Mouse (Mus musculus): ENCODE measurements around the gene Rac1. TPM values are rescaled to one million over a fixed set of nuclear protein-coding genes. Genes with fewer than 3 reads are reported as not detected.

Rac1 gene
- polyA plus RNA-seq, 1 experiment from 2014 or later = 355 TPM

Other genes with a start within 250 kb of the Rac1 start
- gene Zfp853, start 234.4 kb downstream of the Rac1 start, polyA plus RNA-seq (2015; fragmentation: Nextera tagmentation; extraction: Ambion mirVana) = 0.05 TPM in 1 of 2 replicates, not detected in the other
- gene E130309D02Rik, start 212.7 kb downstream of the Rac1 start, polyA plus RNA-seq (2015; fragmentation: Nextera tagmentation; extraction: Ambion mirVana) = 22.6 and 22.7 TPM in 2 replicates
- 50.5 and 57.1 TPM in 2 replicates for gene Zdhhc4, start 198.8 kb downstream of the Rac1 start, polyA plus RNA-seq (2015; fragmentation: Nextera tagmentation; extraction: Ambion mirVana)
- gene Grid2ip, start 170.7 kb downstream of the Rac1 start, polyA plus RNA-seq (2015; fragmentation: Nextera tagmentation; extraction: Ambion mirVana) = 0.14 TPM in 1 of 2 replicates, not detected in the other
- 250 and 258 TPM in 2 replicates for gene Kdelr2, start 124.2 kb downstream of the Rac1 start, polyA plus RNA-seq (2015; fragmentation: Nextera tagmentation; extraction: Ambion mirVana)
- gene Daglb, start 63.5 kb downstream of the Rac1 start, polyA plus RNA-seq (2015; fragmentation: Nextera tagmentation; extraction: Ambion mirVana) = 9.0 and 9.1 TPM in 2 replicates
- gene Cyth3, start 94.4 kb upstream of the Rac1 start, polyA plus RNA-seq (2015; fragmentation: Nextera tagmentation; extraction: Ambion mirVana) = 36.8 and 41.4 TPM in 2 replicates
- 10.9 and 11.2 TPM in 2 replicates for gene Usp42, start 204.2 kb upstream of the Rac1 start, polyA plus RNA-seq (2015; fragmentation: Nextera tagmentation; extraction: Ambion mirVana)

Data from heart, embryonic 13.5 days (tissue).